Mouse (Mus musculus): ENCODE results near the gene Pawr.
"Not testable (repeated sequence)": the region's sequence is repeated elsewhere in the genome, so short reads cannot be mapped to it uniquely, and the experiment has no call there.

Gene Pawr

DNA sequence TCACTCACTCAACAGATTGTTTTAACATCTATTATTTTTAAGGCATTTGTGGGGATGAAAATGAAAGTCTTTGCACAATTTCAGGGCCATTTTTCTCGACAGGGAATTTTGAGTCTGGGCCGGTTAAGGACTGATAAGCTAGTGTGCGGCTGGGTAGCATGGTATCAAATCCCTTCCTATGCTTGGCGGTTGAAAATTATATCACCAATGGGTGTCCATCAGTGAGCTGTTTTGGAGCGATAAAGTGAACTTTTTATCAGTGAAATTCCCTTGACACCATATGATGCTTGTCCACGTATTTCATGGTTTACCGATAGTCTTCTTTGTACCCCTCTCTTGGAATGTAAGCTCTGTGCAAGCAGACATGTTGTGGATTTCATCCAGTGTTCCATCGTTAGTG lies 17.5 kb upstream of the Pawr start:
- DNase-seq (ENCODE audit: low spot score) = no peak

DNA sequence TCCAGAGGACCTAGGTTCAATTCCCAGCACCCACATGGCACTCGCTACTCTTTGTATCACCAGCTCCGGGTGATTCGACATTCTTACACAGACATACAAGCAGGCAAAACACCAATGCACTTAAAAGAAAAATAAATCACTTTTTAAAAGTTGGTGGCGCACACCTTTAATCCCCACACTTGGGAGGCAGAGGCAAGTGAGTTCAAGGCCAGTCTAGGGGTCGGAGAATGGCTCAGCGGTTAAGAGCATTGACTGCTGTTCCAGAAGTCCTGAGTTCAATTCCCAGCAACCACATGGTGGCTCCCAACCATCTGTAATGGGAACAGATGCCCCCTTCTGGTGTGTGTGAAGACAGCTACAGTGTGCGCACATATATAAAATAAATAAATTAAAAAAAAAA lies 16.7 kb upstream of the Pawr start:
- no peak for DNase-seq (ENCODE audit: low spot score)

DNA sequence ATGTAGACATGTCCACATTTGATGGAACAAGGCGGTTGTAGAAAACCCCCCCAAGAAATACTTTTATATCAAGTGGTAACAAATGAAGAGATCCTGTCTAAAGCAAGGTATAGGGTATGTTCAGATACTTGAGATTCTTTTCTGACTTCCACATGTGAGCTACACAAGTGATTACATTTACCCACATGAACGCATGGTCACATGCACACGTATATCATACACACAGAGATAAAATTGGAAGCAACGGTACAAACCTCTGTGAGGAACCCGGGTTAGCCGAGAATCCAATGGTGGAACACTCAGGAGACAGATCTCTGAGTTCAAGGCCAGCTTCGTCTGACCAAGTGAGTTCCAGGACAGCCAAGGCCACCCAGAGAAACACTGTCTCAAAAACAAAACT lies 3.6 kb upstream of the Pawr start:
- DNase-seq (ENCODE audit: low spot score) = no peak

DNA sequence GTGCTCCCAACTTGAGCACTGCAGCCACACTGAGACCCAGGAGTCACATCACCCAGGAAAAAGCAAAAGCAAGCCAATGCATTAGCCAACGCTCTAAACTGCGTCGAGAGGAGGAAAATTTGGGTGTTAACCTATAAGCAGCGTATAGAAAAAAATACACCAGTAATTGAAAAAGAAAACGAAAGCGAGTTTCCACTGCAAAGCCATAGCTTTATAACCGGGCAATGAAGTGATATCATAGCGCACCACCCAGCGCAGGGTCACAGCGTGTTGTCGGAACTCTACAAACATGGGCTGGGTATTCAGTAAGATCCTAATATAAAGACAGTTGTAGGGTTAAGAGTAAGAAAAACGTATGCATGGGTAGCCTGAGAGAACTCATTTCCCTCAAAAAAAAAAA lies 2.9 kb upstream of the Pawr start:
- no peak for DNase-seq (ENCODE audit: low spot score)

DNA sequence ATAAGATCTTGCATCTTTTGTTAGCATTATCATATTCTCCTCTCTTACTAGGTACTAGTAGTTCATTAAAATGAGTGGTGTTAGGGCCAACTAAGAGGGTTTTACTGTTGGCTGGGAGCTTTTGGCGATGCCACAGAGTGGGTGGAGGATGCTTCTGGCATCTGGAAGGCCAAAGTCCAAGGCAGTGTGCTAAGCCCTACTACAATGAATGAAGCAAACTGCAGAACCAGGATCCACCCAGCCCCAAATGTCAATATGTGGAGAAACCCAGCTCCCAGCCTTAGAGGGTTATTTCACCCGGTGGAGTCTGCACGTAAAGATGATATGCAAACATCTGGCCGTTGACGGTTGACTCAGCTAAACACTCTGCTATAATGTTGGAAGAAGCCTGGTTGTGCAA lies 2.1 kb upstream of the Pawr start:
- DNase-seq (ENCODE audit: low spot score) = no peak

DNA sequence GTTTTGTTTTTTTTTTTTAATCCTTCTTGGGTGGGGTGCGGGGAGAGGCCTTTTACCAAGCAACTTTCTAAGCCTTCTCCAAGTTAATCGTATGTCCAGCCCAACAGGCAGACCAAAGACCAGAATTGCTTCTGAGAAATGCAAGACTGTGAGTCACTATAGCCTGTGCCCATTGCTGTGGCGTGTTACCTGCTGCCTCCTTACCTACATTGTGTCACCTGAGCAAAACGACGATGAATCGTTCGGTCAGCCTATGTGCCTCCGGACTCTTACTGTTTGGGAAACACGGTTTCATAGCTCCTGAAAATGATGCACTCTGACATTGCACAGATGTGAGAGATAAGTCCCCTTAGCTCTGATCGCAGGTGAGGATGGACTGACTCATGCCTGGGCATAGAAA lies 957 bp upstream of the Pawr start:
- DNase-seq (ENCODE audit: low spot score) = no peak

DNA sequence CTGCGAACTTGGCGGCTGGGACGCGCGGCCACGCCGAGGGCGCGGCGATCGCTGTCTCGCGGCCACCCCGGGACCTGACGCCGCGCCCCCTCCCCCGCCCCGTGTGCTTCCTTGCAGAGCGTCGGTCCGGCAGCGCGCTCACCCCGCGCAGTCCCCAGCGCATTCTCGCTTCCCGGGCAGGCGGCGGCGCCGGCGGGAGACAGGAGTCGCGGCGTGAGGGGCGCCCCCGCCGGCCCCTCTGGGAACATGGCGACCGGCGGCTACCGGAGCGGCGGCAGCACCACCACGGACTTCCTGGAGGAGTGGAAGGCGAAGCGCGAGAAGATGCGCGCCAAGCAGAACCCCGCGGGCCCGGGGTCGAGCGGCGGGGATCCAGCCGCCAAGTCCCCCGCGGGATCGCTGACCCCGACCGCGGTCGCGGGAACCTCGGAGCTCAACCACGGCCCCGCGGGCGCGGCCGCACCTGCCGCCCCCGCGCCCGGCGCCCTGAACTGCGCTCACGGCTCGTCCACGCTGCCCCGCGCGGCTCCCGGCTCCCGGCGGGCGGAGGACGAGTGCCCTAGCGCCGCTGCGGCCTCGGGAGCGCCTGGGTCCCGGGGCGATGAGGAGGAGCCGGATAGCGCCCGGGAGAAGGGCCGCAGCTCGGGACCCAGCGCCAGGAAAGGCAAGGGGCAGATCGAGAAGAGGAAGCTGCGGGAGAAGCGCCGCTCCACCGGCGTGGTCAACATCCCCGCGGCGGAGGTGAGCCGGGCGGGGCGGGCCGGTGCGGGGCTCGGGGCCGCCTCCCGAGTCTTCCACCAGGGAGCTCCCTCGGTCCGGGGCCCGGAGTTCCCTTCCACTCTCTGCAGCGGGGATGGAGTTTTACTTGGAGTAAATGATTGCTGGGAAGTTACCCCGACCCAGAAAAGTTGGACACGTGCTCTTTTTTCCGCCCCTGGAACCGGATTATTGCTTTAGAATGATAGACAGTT lies 935 bp downstream of the Pawr start:
- peak; percentile 10 for DNase-seq (ENCODE audit: low spot score)

- no peak for DNase-seq (ENCODE audit: low spot score)
Observed at GRCm38 (mm10) chr10:108333642-108334041, 1.7 kb downstream of the Pawr start.

GRCm38 (mm10) chr10:108334096-108334495 lies 2.2 kb downstream of the Pawr start:
- DNase-seq (ENCODE audit: low spot score) = no peak

GRCm38 (mm10) chr10:108335736-108336292 lies 3.9 kb downstream of the Pawr start:
- no peak for DNase-seq (ENCODE audit: low spot score)

DNA sequence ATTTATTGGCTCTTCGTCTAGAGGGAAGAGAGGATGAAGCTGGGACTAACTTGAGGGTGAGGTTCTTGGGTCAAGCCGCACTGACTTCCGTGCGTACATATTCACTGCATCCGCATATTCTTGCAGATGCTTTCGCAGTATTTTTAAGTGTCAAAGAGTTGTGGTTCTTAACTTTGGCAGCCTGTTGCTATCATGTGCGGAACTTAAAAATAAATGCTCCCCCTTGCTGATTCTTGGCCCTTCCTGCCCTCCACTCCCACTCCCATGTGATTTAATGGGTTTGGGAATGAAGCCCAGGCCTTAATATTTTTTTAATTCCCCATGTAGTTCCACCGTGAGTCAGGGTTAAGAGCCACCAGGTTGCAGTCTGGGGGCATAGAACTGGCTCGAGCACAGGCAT lies 4.7 kb downstream of the Pawr start:
- no peak for DNase-seq (ENCODE audit: low spot score)

DNA sequence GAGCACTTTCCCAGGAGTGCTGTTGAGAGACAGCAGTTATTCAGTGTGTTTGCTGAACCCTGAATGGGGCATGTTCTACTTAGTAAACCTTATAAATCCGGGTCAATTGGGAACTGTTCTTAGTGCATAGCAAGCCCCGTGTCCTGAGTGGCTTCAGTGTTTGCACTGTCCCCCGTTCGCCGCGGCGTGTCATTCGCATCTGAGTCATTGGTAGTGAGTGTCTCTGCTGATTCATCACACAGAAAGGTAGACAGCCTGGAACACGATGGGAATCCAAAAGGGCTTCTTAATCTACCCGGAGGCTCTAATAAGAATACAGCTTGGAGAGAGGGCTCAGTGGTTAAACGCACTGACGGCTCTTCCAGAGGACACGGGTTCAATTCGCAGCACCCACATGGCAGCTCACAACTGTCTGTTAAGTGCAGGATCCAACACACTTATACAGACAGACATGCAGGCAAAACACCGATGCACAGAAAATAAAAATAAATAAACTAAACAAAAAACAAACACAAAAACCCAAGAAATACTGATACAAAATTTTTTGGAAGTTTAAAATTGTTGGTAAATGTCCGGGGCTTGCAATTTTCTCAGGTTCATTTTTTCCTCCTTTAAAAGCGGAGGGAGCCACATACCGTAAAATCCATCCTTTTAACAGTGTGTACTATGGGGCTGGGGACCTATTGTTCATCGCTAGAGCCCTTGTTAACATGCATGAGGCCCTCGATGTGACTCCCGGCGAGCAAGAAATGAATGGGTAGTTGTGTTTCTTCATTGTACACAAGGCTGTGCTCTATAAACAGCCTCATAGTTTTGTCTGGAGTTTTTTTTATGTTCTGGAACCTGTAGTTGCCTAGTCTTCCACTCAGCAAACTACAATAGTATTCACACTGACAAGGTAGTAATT lies 6.4 kb downstream of the Pawr start:
- no peak for DNase-seq (ENCODE audit: low spot score)

DNA sequence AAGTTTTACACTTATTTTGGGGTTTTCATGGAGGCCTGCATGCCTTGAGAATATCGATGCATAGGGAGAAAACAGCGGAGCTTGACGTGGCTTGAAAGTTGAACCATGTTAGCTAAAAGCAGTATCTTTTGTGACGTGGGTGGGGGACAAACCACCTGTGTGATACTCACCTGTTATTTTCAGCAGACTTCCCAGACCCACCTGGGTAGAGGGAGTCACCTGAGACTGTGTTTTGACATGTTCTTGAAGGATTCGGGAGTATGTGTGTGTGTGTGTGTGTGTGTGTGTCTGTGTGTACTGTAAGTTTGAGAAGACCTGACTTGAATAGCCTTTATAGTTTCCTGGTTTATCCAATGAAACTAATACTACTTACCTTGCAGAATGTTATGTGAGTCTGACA lies 7.2 kb downstream of the Pawr start:
- no peak for DNase-seq (ENCODE audit: low spot score)

- no peak for DNase-seq (ENCODE audit: low spot score)
Observed at GRCm38 (mm10) chr10:108339872-108340271, 8.0 kb downstream of the Pawr start.

DNA sequence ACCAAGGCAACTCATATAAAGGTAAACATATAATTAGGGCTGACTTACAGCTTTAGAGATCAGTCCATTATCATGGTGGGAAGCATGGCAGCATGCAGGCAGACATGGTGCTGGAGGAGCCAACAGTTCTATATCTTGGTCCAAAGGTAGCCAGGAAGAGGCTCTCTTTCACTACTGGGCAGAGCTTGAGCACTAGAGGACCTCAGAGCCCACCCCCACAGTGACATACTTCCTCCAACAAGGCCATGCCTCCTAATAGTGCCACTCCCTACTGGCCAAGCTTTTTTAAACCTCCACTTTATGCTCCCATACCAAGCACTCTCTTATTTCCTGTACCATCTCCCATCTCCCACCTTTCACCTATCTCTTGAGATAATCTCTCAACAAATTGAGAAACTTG lies 11.8 kb downstream of the Pawr start:
- DNase-seq (ENCODE audit: low spot score) = no peak

DNA sequence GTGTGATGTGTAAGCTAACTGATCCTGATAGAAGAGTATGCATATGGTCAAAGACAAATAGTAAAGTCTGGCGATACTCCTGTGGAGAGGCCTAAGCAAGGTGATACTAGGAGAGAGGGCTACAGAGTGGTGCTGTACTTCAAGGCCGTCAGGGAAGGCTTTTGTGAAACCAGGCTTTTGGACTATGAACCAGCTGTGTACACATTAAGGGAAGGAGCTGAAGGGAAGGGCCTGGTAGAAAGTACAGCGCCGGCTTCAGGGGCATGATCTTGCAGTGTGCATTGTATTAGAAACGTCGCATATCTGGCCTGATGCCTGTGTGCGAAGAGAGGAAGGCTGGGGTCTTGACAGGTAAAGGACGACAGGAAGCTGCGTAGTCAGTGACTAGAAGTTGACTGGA lies 13.2 kb downstream of the Pawr start:
- no peak for DNase-seq (ENCODE audit: low spot score)

GRCm38 (mm10) chr10:108346301-108346700 lies 14.4 kb downstream of the Pawr start:
- not testable (repeated sequence) for DNase-seq (ENCODE audit: low spot score)

GRCm38 (mm10) chr10:108350125-108351070 lies 18.5 kb downstream of the Pawr start:
- no peak for DNase-seq (ENCODE audit: low spot score)

- no peak for DNase-seq (ENCODE audit: low spot score)
Observed at GRCm38 (mm10) chr10:108352944-108353343, 21.0 kb downstream of the Pawr start.

GRCm38 (mm10) chr10:108354726-108355391 lies 22.9 kb downstream of the Pawr start:
- DNase-seq (ENCODE audit: low spot score) = no peak

- DNase-seq (ENCODE audit: low spot score) = no peak
Observed at GRCm38 (mm10) chr10:108355392-108355775, 23.5 kb downstream of the Pawr start.
